Mouse (Mus musculus): ENCODE measurements around the gene Cap1.

DNA sequence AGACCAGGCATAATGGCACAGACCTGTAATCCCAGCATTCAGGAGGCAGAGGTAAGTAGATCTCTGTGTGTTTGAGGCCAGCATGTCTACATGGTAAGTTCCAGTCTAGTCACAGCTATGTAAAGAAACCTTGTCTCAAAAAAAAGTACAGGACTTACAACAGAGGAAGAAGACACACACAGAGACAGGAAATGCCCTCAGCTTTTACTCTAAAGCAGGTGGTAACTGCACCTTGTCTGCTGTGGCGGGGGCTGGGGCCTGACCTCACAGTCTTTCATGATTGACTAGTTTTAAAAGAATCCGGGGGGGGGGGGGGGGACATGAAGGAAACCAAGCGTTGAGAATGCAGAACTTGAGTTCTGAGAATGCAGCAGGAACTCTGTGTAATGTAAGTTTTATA is 48.0 kb upstream of the Cap1 start:
- TF ChIP-seq POLR2A (IDR thresholded peaks at IDR 0.05; ENCODE audit: low read depth, low read length) (no peak), CTCF (IDR thresholded peaks at IDR 0.05; ENCODE audit: extremely low read depth, insufficient read length, insufficient replicate concordance, low read depth, low read length) (no peak)

Data from small intestine, adult 2 months (tissue).